Mouse (Mus musculus) right cerebral cortex, postnatal 4 days (tissue): ENCODE data around the gene Hsd17b7.
A peak's percentile ranks its signal among the peaks of the same experiment; 100 is the strongest.

Source experiments
- DNase-seq: peaks from one replicate; pipeline ENCODE4 v3.0.0-alpha.2; 2022

Gene Hsd17b7

GRCm38 (mm10) chr1:169934005-169934725 lies 34.9 kb downstream of the Hsd17b7 start:
- DNase-seq = peak; percentile 67

GRCm38 (mm10) chr1:169932122-169932746 lies 36.8 kb downstream of the Hsd17b7 start:
- DNase-seq = no peak

GRCm38 (mm10) chr1:169931698-169932097 lies 37.3 kb downstream of the Hsd17b7 start:
- no peak for DNase-seq

- DNase-seq = no peak
These were observed 40.5 kb downstream of the Hsd17b7 start, which contains the start of gene Ccdc190 for GRCm38 (mm10) chr1:169928454-169928971. TSS of gene Ccdc190 (plus strand) at chr1:169928648.

GRCm38 (mm10) chr1:169927753-169928369 lies 41.2 kb downstream of the Hsd17b7 start:
- DNase-seq = no peak

GRCm38 (mm10) chr1:169924567-169924966 lies 44.5 kb downstream of the Hsd17b7 start:
- no peak for DNase-seq

- no peak for DNase-seq
These were observed 47.3 kb downstream of the Hsd17b7 start for GRCm38 (mm10) chr1:169921710-169922211.

GRCm38 (mm10) chr1:169919211-169919610 lies 49.8 kb downstream of the Hsd17b7 start:
- DNase-seq = peak; percentile 93

GRCm38 (mm10) chr1:169917998-169918397 lies 51.0 kb downstream of the Hsd17b7 start:
- peak; percentile 53 for DNase-seq

- DNase-seq = no peak
These were observed 51.8 kb downstream of the Hsd17b7 start for GRCm38 (mm10) chr1:169917115-169917796.

GRCm38 (mm10) chr1:169916659-169917058 lies 52.4 kb downstream of the Hsd17b7 start:
- DNase-seq = no peak

GRCm38 (mm10) chr1:169911526-169911925 lies 57.5 kb downstream of the Hsd17b7 start:
- DNase-seq = no peak

- no peak for DNase-seq
These were observed 58.3 kb downstream of the Hsd17b7 start for GRCm38 (mm10) chr1:169910751-169911150.

- DNase-seq = no peak
These were observed 59.4 kb downstream of the Hsd17b7 start for GRCm38 (mm10) chr1:169909659-169910058.

- no peak for DNase-seq
These were observed 59.9 kb downstream of the Hsd17b7 start for GRCm38 (mm10) chr1:169909163-169909562.

- DNase-seq = no peak
These were observed 68.2 kb downstream of the Hsd17b7 start for GRCm38 (mm10) chr1:169900771-169901336.
